Mouse (Mus musculus): ENCODE data around the gene Sptbn1.

The Sptbn1 gene

GRCm38 (mm10) chr11:30211663-30212416, 56.1 kb downstream of the Sptbn1 start:
- DNase-seq (ENCODE audit: low spot score in 2 of 2) = no peak

- DNase-seq (ENCODE audit: low spot score in 2 of 2) = no peak
Measured at GRCm38 (mm10) chr11:30211141-30211540, 56.8 kb downstream of the Sptbn1 start.

GRCm38 (mm10) chr11:30210100-30210811, 57.7 kb downstream of the Sptbn1 start:
- DNase-seq (ENCODE audit: low spot score in 2 of 2) = no peak

GRCm38 (mm10) chr11:30209495-30209894, 58.5 kb downstream of the Sptbn1 start:
- DNase-seq (ENCODE audit: low spot score in 2 of 2) = no peak

- no peak for DNase-seq (ENCODE audit: low spot score in 2 of 2)
Measured at GRCm38 (mm10) chr11:30204398-30204797, 63.6 kb downstream of the Sptbn1 start.

- DNase-seq (ENCODE audit: low spot score in 2 of 2) = no peak
Measured at GRCm38 (mm10) chr11:30200391-30200790, 67.6 kb downstream of the Sptbn1 start.

GRCm38 (mm10) chr11:30198091-30198675, 69.8 kb downstream of the Sptbn1 start:
- DNase-seq (ENCODE audit: low spot score in 2 of 2) = peak in 1 of 2 experiments; percentile 42

GRCm38 (mm10) chr11:30197564-30198090, 70.3 kb downstream of the Sptbn1 start:
- DNase-seq (ENCODE audit: low spot score in 2 of 2) = peak in 1 of 2 experiments; percentile 23

GRCm38 (mm10) chr11:30196368-30197070, 71.5 kb downstream of the Sptbn1 start:
- DNase-seq (ENCODE audit: low spot score in 2 of 2) = no peak

GRCm38 (mm10) chr11:30195756-30196155, 72.2 kb downstream of the Sptbn1 start:
- DNase-seq (ENCODE audit: low spot score in 2 of 2) = no peak

- no peak for DNase-seq (ENCODE audit: low spot score in 2 of 2)
Measured at GRCm38 (mm10) chr11:30194800-30195199, 73.2 kb downstream of the Sptbn1 start.

- DNase-seq (ENCODE audit: low spot score in 2 of 2) = no peak
Measured at GRCm38 (mm10) chr11:30190959-30191358, 77.0 kb downstream of the Sptbn1 start.

- DNase-seq (ENCODE audit: low spot score in 2 of 2) = no peak
Measured at GRCm38 (mm10) chr11:30190119-30190518, 77.9 kb downstream of the Sptbn1 start.

GRCm38 (mm10) chr11:30186902-30187470, 81.0 kb downstream of the Sptbn1 start:
- DNase-seq (ENCODE audit: low spot score in 2 of 2) = no peak

- DNase-seq (ENCODE audit: low spot score in 2 of 2) = no peak
Measured at GRCm38 (mm10) chr11:30184527-30184926, 83.4 kb downstream of the Sptbn1 start.

GRCm38 (mm10) chr11:30182716-30183411, 85.1 kb downstream of the Sptbn1 start:
- no peak for DNase-seq (ENCODE audit: low spot score in 2 of 2)

- no peak for DNase-seq (ENCODE audit: low spot score in 2 of 2)
Measured at GRCm38 (mm10) chr11:30178193-30178592, 89.8 kb downstream of the Sptbn1 start.

- no peak for DNase-seq (ENCODE audit: low spot score in 2 of 2)
Measured at GRCm38 (mm10) chr11:30177145-30177840, 90.7 kb downstream of the Sptbn1 start.

GRCm38 (mm10) chr11:30176111-30176510, 91.9 kb downstream of the Sptbn1 start:
- DNase-seq (ENCODE audit: low spot score in 2 of 2) = no peak

- DNase-seq (ENCODE audit: low spot score in 2 of 2) = no peak
Measured at GRCm38 (mm10) chr11:30175623-30176022, 92.4 kb downstream of the Sptbn1 start.

Data from cerebellum, postnatal 4 days (tissue).